Mouse (Mus musculus) MEL (cell line): ENCODE data around the gene Gm20388. TPM values are rescaled to one million over a fixed set of nuclear protein-coding genes. Genes with fewer than 3 reads are reported as not detected.

Experiments used
- DNase-seq: peaks from one replicate; pipeline ENCODE4 v3.0.0; 2011; ENCODE audit warnings: low read depth, low spot score
- H3K27ac ChIP-seq: 2 replicates; pipeline ENCODE4 v1.5.1; 2012; ENCODE audit warnings: low read depth, mild to moderate bottlenecking, control low read depth, low read length, moderate library complexity; ENCODE audit not compliant: control insufficient read depth
- H3K27me3 ChIP-seq, 2 experiments: fragments of 150-350 bp in 1 of 2; sonication (generic) in 1 of 2; 2 replicates each; pipeline ENCODE4 v1.6.1; 2012; ENCODE audit warnings: low read length in 2 of 2, mild to moderate bottlenecking in 2 of 2, improper control_type of control experiment in 1 of 2, moderate library complexity in 1 of 2; ENCODE audit not compliant: insufficient read depth in 2 of 2, control insufficient read depth in 1 of 2
- H3K36me3 ChIP-seq, 2 experiments: 2 replicates each; pipeline ENCODE4 v1.6.1; 2012 to 2014; ENCODE audit warnings: low read length in 2 of 2, improper control_type of control experiment in 1 of 2, inconsistent platforms in 1 of 2, mild to moderate bottlenecking in 1 of 2; ENCODE audit not compliant: insufficient read depth in 2 of 2, control insufficient read depth in 1 of 2
- H3K4me1 ChIP-seq, 2 experiments: fragments of 150-350 bp in 1 of 2; sonication (generic) in 1 of 2; 2 replicates each; pipeline ENCODE4 v1.6.1; 2012; ENCODE audit warnings: low read length in 2 of 2, improper control_type of control experiment in 1 of 2, mild to moderate bottlenecking in 1 of 2; ENCODE audit not compliant: insufficient read depth in 2 of 2, control insufficient read depth in 1 of 2
- H3K4me3 ChIP-seq, 2 experiments: fragments of 150-350 bp in 1 of 2; sonication (generic) in 1 of 2; 2 replicates each; pipeline ENCODE4 v1.5.1; 2012; ENCODE audit warnings: low read depth in 2 of 2, low read length in 2 of 2, mild to moderate bottlenecking in 2 of 2, moderate library complexity in 2 of 2, control low read depth in 1 of 2, improper control_type of control experiment in 1 of 2; ENCODE audit not compliant: control insufficient read depth in 1 of 2, insufficient read depth in 1 of 2
- H3K79me2 ChIP-seq: 2 replicates; pipeline ENCODE4 v1.6.1; 2012; ENCODE audit warnings: mild to moderate bottlenecking, low read length, moderate library complexity; ENCODE audit not compliant: control insufficient read depth, poor library complexity, insufficient read depth
- H3K9ac ChIP-seq: 2 replicates; pipeline ENCODE4 v1.6.1; 2012; ENCODE audit warnings: low read depth, mild to moderate bottlenecking, control low read depth, low read length, moderate library complexity; ENCODE audit not compliant: control insufficient read depth, poor library complexity, severe bottlenecking
- H3K9me3 ChIP-seq: fragments of 150-350 bp; sonication (generic); replicated peaks from 2 replicates; pipeline ENCODE4 v1.6.1; 2012; ENCODE audit warnings: mild to moderate bottlenecking, low read length, improper control_type of control experiment, moderate library complexity; ENCODE audit not compliant: insufficient read depth
- BHLHE40 ChIP-seq: IDR thresholded peaks from 2 replicates; pipeline ENCODE4 v1.6.1; 2012; ENCODE audit warnings: low read depth, mild to moderate bottlenecking, inconsistent platforms, low read length, improper control_type of control experiment, borderline replicate concordance
- CHD1 ChIP-seq: IDR thresholded peaks from 2 replicates; pipeline ENCODE4 v1.6.1; 2012; ENCODE audit warnings: low read depth, mild to moderate bottlenecking, inconsistent platforms, low read length, improper control_type of control experiment
- CHD2 ChIP-seq: IDR thresholded peaks from 2 replicates; pipeline ENCODE4 v1.6.1; 2011; ENCODE audit warnings: low read length, improper control_type of control experiment
- CTCF ChIP-seq, 3 experiments: IDR thresholded peaks in 2 of 3; conservative IDR thresholded peaks in 1 of 3; 2 replicates each; pipeline ENCODE4 v1.5.1; 2011 to 2012; ENCODE audit warnings: low read length in 3 of 3, low read depth in 2 of 3, mild to moderate bottlenecking in 2 of 3, improper control_type of control experiment in 1 of 3, inconsistent platforms in 1 of 3, mixed read lengths in 1 of 3, moderate library complexity in 1 of 3; ENCODE audit not compliant: control insufficient read depth in 1 of 3, insufficient read depth in 1 of 3, poor library complexity in 1 of 3, severe bottlenecking in 1 of 3
- E2F4 ChIP-seq: IDR thresholded peaks from 2 replicates; pipeline ENCODE4 v1.6.1; 2011; ENCODE audit warnings: low read depth, low read length, improper control_type of control experiment, borderline replicate concordance
- ELF1 ChIP-seq: IDR thresholded peaks from 2 replicates; pipeline ENCODE4 v1.6.1; 2014; ENCODE audit warnings: low read depth, mild to moderate bottlenecking, inconsistent platforms, low read length, improper control_type of control experiment, moderate library complexity
- ETS1 ChIP-seq: IDR thresholded peaks from 2 replicates; pipeline ENCODE4 v1.6.1; 2012; ENCODE audit warnings: low read depth, mild to moderate bottlenecking, inconsistent platforms, low read length, improper control_type of control experiment, moderate library complexity
- GABPA ChIP-seq: IDR thresholded peaks from 2 replicates; pipeline ENCODE4 v1.6.1; 2012; ENCODE audit warnings: low read depth, mild to moderate bottlenecking, inconsistent platforms, low read length, improper control_type of control experiment, moderate library complexity
- GATA1 ChIP-seq: IDR thresholded peaks from 2 replicates; pipeline ENCODE4 v1.6.1; 2011; ENCODE audit warnings: low read depth, low read length, improper control_type of control experiment
- HCFC1 ChIP-seq: IDR thresholded peaks from 2 replicates; pipeline ENCODE4 v1.6.1; 2012; ENCODE audit warnings: low read depth, mild to moderate bottlenecking, inconsistent platforms, low read length, improper control_type of control experiment, moderate library complexity
- JUND ChIP-seq: IDR thresholded peaks from 2 replicates; pipeline ENCODE4 v1.6.1; 2011; ENCODE audit warnings: low read depth, mild to moderate bottlenecking, improper control_type of control experiment, low read length
- KAT2A ChIP-seq: conservative IDR thresholded peaks from 2 replicates; pipeline ENCODE4 v1.6.1; 2012; ENCODE audit warnings: low read depth, low read length, improper control_type of control experiment, inconsistent platforms
- MAFK ChIP-seq: IDR thresholded peaks from 2 replicates; pipeline ENCODE4 v1.6.1; 2011; ENCODE audit warnings: low read depth, mild to moderate bottlenecking, low read length, improper control_type of control experiment, borderline replicate concordance
- MAX ChIP-seq: IDR thresholded peaks from 2 replicates; pipeline ENCODE4 v1.6.1; 2011; ENCODE audit warnings: low read length, improper control_type of control experiment
- MAZ ChIP-seq: IDR thresholded peaks from 2 replicates; pipeline ENCODE4 v1.6.1; 2012; ENCODE audit warnings: low read depth, mild to moderate bottlenecking, inconsistent platforms, low read length, improper control_type of control experiment
- MEF2A ChIP-seq: IDR thresholded peaks from 2 replicates; pipeline ENCODE4 v1.6.1; 2014; ENCODE audit warnings: low read depth, mild to moderate bottlenecking, inconsistent platforms, low read length, improper control_type of control experiment; ENCODE audit not compliant: poor library complexity, insufficient replicate concordance, severe bottlenecking; ENCODE audit errors: extremely low read depth
- MXI1 ChIP-seq: IDR thresholded peaks from 2 replicates; pipeline ENCODE4 v1.6.1; 2011; ENCODE audit warnings: mild to moderate bottlenecking, low read depth, low read length, improper control_type of control experiment
- MYB ChIP-seq: IDR thresholded peaks from 2 replicates; pipeline ENCODE4 v1.6.1; 2011; ENCODE audit warnings: mild to moderate bottlenecking, low read depth, low read length, improper control_type of control experiment
- MYC ChIP-seq: IDR thresholded peaks from 2 replicates; pipeline ENCODE4 v1.6.1; 2011; ENCODE audit warnings: low read depth, mild to moderate bottlenecking, low read length, improper control_type of control experiment, moderate library complexity
- NELFE ChIP-seq: IDR thresholded peaks from 2 replicates; pipeline ENCODE4 v1.6.1; 2011; ENCODE audit warnings: low read depth, low read length, improper control_type of control experiment
- NRF1 ChIP-seq: IDR thresholded peaks from 2 replicates; pipeline ENCODE4 v1.6.1; 2014; ENCODE audit warnings: low read depth, mild to moderate bottlenecking, inconsistent platforms, low read length, improper control_type of control experiment, moderate library complexity; ENCODE audit not compliant: poor library complexity, insufficient read depth, severe bottlenecking
- POLR2A ChIP-seq, 2 experiments: IDR thresholded peaks; 2 replicates each; pipeline ENCODE4 v1.6.1; 2011 to 2012; ENCODE audit warnings: low read length in 2 of 2, mild to moderate bottlenecking in 2 of 2, control low read depth in 1 of 2, improper control_type of control experiment in 1 of 2, low read depth in 1 of 2, moderate library complexity in 1 of 2; ENCODE audit not compliant: control insufficient read depth in 1 of 2, insufficient read depth in 1 of 2, poor library complexity in 1 of 2
- POLR2AphosphoS2 ChIP-seq: IDR thresholded peaks from 2 replicates; pipeline ENCODE4 v1.6.1; 2011; ENCODE audit warnings: low read length, improper control_type of control experiment
- POLR2AphosphoS5 ChIP-seq: IDR thresholded peaks from 2 replicates; pipeline ENCODE4 v1.6.1; 2012; ENCODE audit warnings: low read depth, borderline replicate concordance, mild to moderate bottlenecking, inconsistent platforms, low read length, moderate library complexity, mixed read lengths
- RAD21 ChIP-seq: IDR thresholded peaks from 2 replicates; pipeline ENCODE4 v1.6.1; 2011; ENCODE audit warnings: mild to moderate bottlenecking, low read depth, low read length, improper control_type of control experiment
- RCOR1 ChIP-seq: IDR thresholded peaks from 2 replicates; pipeline ENCODE4 v1.6.1; 2012; ENCODE audit warnings: low read depth, mild to moderate bottlenecking, inconsistent platforms, low read length, improper control_type of control experiment
- SMC3 ChIP-seq: IDR thresholded peaks from 2 replicates; pipeline ENCODE4 v1.6.1; 2011; ENCODE audit warnings: low read depth, low read length, improper control_type of control experiment
- TAL1 ChIP-seq: IDR thresholded peaks from 2 replicates; pipeline ENCODE4 v1.6.1; 2012; ENCODE audit warnings: mild to moderate bottlenecking, inconsistent platforms, low read length, moderate library complexity, mixed read lengths
- TBP ChIP-seq: IDR thresholded peaks from 2 replicates; pipeline ENCODE4 v1.8.0; 2011; ENCODE audit warnings: low read depth, low read length, improper control_type of control experiment
- TCF12 ChIP-seq: IDR thresholded peaks from 2 replicates; pipeline ENCODE4 v1.6.1; 2014; ENCODE audit warnings: low read depth, mild to moderate bottlenecking, inconsistent platforms, low read length, improper control_type of control experiment, moderate library complexity
- USF1 ChIP-seq: IDR thresholded peaks from 2 replicates; pipeline ENCODE4 v1.6.1; 2014; ENCODE audit warnings: low read depth, mild to moderate bottlenecking, inconsistent platforms, low read length, improper control_type of control experiment, moderate library complexity
- USF2 ChIP-seq, 2 experiments: IDR thresholded peaks; 2 replicates each; pipeline ENCODE4 v1.6.1; 2011 to 2012; ENCODE audit warnings: improper control_type of control experiment in 2 of 2, low read length in 2 of 2, borderline replicate concordance in 1 of 2, inconsistent platforms in 1 of 2, low read depth in 1 of 2, mild to moderate bottlenecking in 1 of 2; ENCODE audit not compliant: insufficient read depth in 1 of 2
- ZC3H11A ChIP-seq: IDR thresholded peaks from 2 replicates; pipeline ENCODE4 v1.6.1; 2012; ENCODE audit warnings: low read depth, mild to moderate bottlenecking, inconsistent platforms, low read length, improper control_type of control experiment
- ZKSCAN1 ChIP-seq: IDR thresholded peaks from 2 replicates; pipeline ENCODE4 v1.6.1; 2012; ENCODE audit warnings: low read depth, mild to moderate bottlenecking, inconsistent platforms, low read length, improper control_type of control experiment, moderate library complexity
- ZMIZ1 ChIP-seq: IDR thresholded peaks from 2 replicates; pipeline ENCODE4 v1.6.1; 2012; ENCODE audit warnings: low read depth, mild to moderate bottlenecking, inconsistent platforms, low read length, improper control_type of control experiment, moderate library complexity
- ZNF384 ChIP-seq: IDR thresholded peaks from 2 replicates; pipeline ENCODE4 v1.6.1; 2012; ENCODE audit warnings: low read depth, mild to moderate bottlenecking, inconsistent platforms, low read length, improper control_type of control experiment
- polyA plus RNA-seq, 2 experiments: library from polyadenylated mRNA; stranded (reverse) in 1 of 2; unstranded in 1 of 2; fragments of >175 nt in 1 of 2; fragments of >200 nt in 1 of 2; gene quantifications; 2 replicates each; pipeline versions ENCODE4 v1.2.1 to v1.2.4; 2012; ENCODE audit warnings: low replicate concordance in 2 of 2, low read depth in 1 of 2; ENCODE audit not compliant: insufficient read length in 2 of 2, insufficient read depth in 1 of 2, missing spikeins in 1 of 2
- total RNA-seq: library from RNA; depleted of rRNA; stranded (reverse); fragments of 300-350 nt; gene quantifications from 2 replicates; pipeline ENCODE4 v1.2.3, GENCODE M21; 2012

Gene Gm20388
- total and polyA plus RNA-seq, 3 experiments: 11.1 to 17.8 TPM; not detected in 1

- H3K4me3 ChIP-seq: peak overlapping the region in 1 of 2 experiments; percentile 34; a peak in 2 of 4 replicates
- H3K36me3 ChIP-seq: peaks cover 0 to 23% of the 10 kb centered on the region in 2 experiments; a peak in 2 of 4 replicates
- no peaks in the 10 kb centered on the region for H3K79me2 ChIP-seq
- DNase-seq: peak; percentile 68
- H3K4me1 ChIP-seq: peaks cover 24 to 40% of the 10 kb centered on the region in 2 experiments
- no peaks in the 10 kb centered on the region for H3K27me3 ChIP-seq
- peak overlapping the region; percentile 50 for H3K27ac ChIP-seq
- peak overlapping the region; percentile 2; the same call in 1 of the 2 replicates for H3K9ac ChIP-seq
- H3K9me3 ChIP-seq: no peaks in the 10 kb centered on the region
- peak; percentile 49 for TF ChIP-seq SMC3
- peak in 2 of 3 experiments; percentile 12 to 37; a peak in 2 of 6 replicates for TF ChIP-seq CTCF (IDR thresholded peaks at IDR 0.05 in 2 of 3, conservative IDR thresholded peaks at IDR 0.05 in 1 of 3; ENCODE audit: control insufficient read depth in 1 of 3, insufficient read depth in 1 of 3, low read depth in 2 of 3, low read length in 3 of 3, poor library complexity in 1 of 3, severe bottlenecking in 1 of 3)
- no peak for TF ChIP-seq ZKSCAN1
- no peak for TF ChIP-seq TBP
- TF ChIP-seq MEF2A: no peak
- no peak for TF ChIP-seq USF1
- peak; percentile 92 for TF ChIP-seq JUND
- no peak for TF ChIP-seq USF2 (IDR thresholded peaks at IDR 0.05; ENCODE audit: borderline replicate concordance in 1 of 2, insufficient read depth in 1 of 2, low read depth in 1 of 2, low read length in 2 of 2)
- 0 out of 2 replicates have a peak, but pooled peaks have one; percentile 23 for TF ChIP-seq MAX
- peak; percentile 28; the same call in 1 of the 2 replicates for TF ChIP-seq ZC3H11A
- TF ChIP-seq POLR2A (IDR thresholded peaks at IDR 0.05; ENCODE audit: control insufficient read depth in 1 of 2, insufficient read depth in 1 of 2, low read depth in 1 of 2, low read length in 2 of 2, poor library complexity in 1 of 2): no peak
- TF ChIP-seq MAFK: no peak
- TF ChIP-seq GATA1: peak; percentile 83
- TF ChIP-seq E2F4: no peak
- TF ChIP-seq TAL1: no peak
- TF ChIP-seq NRF1: no peak
- TF ChIP-seq MYB: no peak
- TF ChIP-seq ELF1: no peak
- no peak for TF ChIP-seq NELFE
- peak; percentile 51; the same call in 1 of the 2 replicates for TF ChIP-seq MXI1
- peak; percentile 67 for TF ChIP-seq TCF12
- TF ChIP-seq BHLHE40: no peak
- peak; percentile 78 for TF ChIP-seq ETS1
- TF ChIP-seq POLR2AphosphoS5: no peak
- TF ChIP-seq POLR2AphosphoS2: no peak
- TF ChIP-seq HCFC1: no peak
- TF ChIP-seq GABPA: 0 out of 2 replicates have a peak, but pooled peaks have one; percentile 27
- TF ChIP-seq MAZ: no peak
- 0 out of 2 replicates have a peak, but pooled peaks have one; percentile 16 for TF ChIP-seq MYC
- peak; percentile 54 for TF ChIP-seq RCOR1
- no peak for TF ChIP-seq CHD1
- TF ChIP-seq ZNF384: peak; percentile 80
- no peak for TF ChIP-seq ZMIZ1
- peak; percentile 18; the same call in 1 of the 2 replicates for TF ChIP-seq RAD21
- TF ChIP-seq CHD2: no peak
- 0 out of 2 replicates have a peak, but pooled peaks have one; percentile 16 for TF ChIP-seq KAT2A
These were observed 3203.3 kb downstream of the Gm20388 start for GRCm38 (mm10) chr8:123113908-123114469.
